Mouse (Mus musculus) mesoderm, embryonic 11.5 days (tissue): Measurements from ENCODE around the gene Casp7.
"Not testable (repeated sequence)": the region's sequence is repeated elsewhere in the genome, so short reads cannot be mapped to it uniquely, and the experiment has no call there.

Source experiments
- DNase-seq: peaks from one replicate; pipeline ENCODE4 v3.0.0-alpha.2; 2012; ENCODE audit warnings: low read depth, low spot score

The Casp7 gene

DNA sequence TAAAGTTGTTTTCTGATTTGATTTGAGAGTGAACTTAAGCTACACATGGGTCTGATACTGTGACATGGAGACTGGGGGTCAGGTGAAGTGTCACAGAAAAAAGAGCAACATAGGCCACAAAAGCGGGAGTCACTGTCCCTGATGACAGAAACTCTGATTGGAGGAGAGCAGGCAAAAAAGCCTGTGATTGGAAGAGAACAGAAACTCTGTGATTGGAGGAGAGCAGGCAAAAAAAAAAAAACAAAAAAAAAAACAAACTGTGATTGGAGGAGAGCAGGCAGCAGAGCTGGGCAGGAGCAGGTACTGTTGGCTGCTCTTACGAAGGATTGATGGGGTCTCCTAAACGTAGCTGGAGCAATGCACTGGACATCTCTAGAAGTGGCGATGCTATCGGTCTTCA is 11.4 kb upstream of the Casp7 start:
- no peak for DNase-seq

DNA sequence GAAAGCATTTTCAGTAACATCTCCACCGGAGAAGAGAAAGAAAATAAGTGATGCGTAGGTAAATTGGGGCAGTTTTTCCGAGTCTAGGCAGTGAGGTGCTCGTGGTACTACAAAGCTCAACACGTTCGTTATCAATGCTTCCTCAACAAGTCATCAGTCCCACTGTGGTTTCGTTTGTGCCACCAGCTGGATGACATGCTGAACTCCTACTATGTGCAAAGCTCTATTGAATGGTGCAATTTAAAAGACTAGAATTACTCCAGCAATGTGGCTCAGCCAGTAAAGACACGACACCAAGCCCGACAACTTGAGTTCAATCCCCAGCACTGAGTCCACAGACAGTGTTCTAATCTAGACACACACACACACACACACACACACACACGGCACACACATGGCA is 10.8 kb upstream of the Casp7 start:
- no peak for DNase-seq

DNA sequence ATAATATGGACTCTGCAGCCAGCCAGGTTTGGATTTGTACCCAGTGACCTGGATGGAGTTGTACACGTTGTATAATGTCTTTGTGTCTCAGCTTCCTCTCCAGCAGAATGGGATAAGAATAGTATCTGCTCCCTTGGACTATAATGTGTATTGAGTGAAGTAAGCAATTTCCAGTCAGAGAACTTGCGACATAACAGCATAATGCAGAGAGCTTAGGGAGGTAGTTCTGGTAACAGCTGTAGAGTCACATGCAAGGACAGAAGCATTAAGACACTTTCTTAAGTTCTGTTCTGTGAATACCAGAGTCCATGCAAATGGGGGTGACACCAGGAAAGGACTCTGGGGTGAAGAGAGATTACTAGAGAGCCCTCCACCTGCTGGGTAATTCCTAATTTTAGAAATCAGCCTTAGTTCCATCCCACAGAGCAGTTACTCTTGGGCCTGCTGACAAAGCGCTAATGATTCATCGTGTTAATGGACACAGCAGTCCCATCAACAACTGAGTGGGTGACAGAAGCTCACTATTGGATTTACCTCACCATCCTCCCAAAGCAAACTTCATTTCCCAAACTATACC is 9.1 kb upstream of the Casp7 start:
- DNase-seq: no peak

DNA sequence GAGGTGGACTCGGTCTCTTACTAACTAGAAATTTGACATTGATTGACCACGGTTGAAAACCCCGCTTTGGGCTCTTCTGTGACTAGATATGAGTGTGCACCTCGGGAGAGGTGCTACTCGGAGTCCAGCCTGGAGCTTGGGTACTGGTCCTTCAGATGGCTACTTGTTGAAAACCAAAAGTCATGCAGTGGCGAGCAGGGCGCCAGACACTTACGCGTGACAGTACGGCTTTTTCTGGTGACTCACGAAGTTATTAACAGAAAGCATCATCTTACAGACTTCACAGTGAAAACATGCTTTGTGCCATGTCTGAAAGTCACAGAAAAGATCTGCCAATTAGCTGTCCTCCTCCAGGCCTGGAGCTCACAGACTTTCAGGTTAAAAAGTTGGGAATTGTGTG is 7.8 kb upstream of the Casp7 start:
- no peak for DNase-seq

DNA sequence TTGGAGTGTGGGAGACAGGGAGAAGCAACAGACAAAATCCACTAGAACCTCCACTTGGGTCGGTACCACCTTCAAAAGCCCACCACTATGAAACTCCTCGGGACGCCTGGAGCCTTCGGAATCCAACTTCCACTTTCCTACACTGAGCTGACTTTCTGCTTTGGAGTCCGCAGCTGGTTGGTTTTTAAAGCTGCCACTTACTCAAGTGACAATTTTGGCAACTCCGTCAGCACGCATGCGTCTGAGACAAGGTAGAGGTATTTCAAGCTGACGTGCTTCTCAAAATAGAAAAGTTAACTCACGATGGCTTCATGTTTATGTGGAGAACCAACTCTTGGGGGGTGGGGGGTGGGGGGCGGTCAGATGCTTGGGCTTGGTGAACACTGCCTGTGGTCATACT is 7.0 kb upstream of the Casp7 start, which contains the start of gene Nrap:
Gene Nrap, minus strand, starts transcription at position 159 of the 400 bp plus-strand sequence.
- DNase-seq: no peak

DNA sequence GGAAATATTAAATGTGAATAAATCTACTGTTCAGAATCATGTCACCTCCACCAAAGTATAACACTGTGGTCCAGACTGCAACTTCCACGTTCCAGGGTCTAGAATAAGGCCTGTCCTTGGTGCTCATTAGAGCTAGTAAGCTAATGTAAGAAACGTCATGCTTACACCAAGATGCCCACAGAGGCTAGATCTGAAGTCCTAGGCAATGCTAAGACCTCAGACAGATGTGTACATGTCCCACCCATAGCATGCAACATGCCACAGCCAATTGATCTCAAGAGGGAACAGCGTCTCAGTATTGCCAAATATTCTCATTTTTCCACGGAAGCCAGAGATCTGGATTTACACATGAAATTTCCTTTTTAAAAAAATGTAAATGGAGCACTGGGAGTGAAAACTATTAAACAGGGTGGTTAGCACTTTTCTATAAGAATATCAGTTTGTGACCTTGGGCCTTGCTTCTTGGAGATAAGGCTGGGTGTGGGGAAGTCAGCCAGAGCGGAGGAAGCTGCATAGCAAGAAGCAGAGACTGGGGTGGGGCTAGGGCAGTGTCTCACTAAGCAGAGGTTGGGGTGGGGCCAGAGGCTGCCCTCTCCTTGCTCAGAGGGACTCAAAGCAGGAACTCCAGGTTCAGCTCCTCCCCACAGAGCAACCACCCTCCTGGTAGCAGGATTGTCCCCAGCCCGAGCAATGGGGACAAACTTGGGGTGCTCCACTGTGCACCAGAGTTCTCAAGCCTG is 5.5 kb upstream of the Casp7 start:
- no peak for DNase-seq

DNA sequence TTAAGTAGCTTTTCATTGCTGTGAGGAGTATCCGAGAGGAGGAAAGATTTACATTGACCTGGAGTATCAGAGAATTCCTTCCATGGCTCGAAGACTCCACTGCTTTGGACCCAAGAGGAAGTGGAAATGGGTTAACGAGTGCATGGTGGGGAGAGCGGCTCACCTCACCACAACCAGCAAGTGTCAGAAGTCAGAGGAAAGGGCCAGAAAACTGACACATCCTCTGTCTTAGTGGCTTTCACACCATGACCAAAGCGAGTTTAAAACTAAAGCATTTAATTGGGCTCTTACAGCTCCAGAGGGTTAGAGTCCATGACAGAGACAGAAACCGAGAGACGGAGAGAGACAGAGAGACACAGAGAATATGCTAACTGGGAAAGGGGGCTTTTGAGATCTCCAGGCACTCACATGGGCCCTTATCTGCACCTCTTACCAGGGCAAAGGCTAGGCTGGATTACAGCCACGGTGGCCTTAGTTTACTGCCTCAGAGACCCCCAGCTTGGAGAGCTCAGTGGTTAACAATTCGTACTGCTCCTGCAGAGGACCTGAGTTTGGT is 3.5 kb upstream of the Casp7 start:
- no peak for DNase-seq

DNA sequence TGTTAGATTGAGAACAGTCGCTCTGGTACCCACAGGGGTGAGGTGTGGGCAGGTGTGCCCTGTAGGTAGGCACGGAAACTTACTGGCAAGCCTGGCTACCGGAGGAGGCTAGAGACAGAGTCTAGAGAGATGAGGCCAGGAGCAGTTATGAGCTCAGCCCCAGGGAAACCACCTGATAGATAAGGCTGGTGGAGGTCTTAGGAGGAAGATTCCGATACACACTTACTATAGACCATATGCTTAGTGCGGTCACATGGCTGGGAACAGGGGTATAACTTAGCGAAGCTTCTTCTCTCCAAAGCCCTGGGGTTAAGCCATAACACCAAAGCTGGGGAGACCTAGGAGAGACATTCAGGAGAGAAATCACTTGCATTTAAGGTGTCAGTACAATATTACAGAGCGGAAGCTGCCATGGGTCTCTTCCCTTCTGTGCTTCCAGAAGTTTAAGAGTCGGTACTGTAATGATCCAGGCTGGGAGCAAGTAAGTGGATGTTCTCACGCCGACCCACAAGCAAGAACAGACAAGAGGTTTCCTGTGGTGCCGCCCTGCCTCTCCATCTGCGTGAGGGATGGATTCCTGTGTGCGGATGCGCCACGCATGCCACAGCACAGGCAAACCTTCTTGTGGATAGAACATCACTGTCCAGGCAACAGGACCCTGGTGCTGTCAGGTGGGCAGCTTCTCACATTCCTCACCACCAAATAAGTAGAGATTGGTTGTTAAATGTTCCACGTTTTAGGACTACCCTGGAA is 1.6 kb upstream of the Casp7 start:
- DNase-seq: no peak

DNA sequence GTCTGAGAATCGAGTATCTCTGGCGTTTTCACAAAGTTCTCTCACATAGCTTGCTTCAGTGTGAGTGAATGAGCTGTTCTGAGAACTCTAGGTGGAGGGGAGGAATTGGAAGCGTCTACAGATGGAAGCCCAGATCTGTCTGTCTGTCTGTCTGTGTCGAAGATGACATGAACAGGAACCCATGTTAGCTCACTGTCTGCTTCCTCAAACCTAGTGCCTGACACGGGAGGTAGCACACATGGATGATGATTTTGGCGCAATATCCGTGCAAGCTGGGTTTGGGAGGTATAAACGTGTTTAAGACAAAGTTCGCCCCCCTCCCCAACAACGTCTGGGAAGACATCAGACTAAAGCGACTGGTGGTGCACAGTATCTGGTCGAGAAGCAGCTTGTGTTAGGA is 702 bp upstream of the Casp7 start:
- DNase-seq: no peak

DNA sequence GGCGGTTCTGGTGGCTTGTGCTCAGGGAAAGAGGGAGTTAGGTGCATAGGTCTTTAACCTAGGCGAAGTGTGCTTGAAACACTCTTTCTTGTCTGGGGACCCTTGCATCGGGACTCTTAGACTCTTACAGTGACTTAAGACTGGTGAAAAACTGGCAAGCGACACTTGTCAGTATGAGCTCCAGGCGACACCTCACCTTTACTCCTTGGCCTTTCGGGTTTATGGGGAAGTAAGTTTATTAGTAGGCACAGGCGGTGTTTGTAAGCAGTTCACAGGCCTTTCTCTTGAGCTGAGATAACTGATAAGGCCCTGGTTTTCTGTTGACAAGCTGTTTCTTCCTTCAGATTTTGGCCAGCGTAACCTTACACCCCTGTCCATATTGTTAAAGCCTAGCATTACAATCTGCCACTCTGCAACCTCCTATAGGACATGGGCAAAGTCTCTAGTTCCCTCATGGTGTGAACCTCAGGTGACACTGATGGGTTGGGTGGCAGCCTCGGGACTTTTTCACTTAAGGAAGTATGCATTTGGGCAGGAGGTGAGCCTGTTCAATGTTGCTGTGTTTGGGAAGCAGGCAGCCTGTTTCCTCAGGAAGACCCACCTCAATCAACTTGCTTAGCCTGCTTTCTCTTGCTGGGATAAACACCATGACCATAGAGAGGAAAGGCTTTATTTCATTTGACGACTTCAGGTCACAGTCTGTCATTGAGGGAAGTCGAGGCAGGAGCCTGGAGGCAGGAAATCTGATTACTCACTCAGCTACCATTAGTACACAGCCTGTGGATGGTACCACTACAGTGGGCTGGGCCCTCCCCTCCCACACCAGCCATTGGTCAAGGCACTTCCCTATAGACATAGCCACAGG is 966 bp downstream of the Casp7 start:
- DNase-seq: no peak

DNA sequence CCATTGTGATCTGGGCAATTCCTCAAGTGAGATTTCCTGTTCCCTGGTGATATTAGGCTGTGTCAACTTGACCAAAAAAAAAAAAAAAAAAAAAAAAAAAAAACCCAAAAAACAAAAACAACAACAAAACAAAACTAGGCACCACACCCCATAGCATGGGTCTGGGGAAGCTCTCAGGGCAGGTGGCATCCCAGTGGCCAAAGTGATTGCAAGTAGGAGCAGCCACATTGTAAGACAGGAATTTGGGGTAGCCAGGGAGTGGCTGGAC is 1.5 kb downstream of the Casp7 start:
- DNase-seq: no peak

DNA sequence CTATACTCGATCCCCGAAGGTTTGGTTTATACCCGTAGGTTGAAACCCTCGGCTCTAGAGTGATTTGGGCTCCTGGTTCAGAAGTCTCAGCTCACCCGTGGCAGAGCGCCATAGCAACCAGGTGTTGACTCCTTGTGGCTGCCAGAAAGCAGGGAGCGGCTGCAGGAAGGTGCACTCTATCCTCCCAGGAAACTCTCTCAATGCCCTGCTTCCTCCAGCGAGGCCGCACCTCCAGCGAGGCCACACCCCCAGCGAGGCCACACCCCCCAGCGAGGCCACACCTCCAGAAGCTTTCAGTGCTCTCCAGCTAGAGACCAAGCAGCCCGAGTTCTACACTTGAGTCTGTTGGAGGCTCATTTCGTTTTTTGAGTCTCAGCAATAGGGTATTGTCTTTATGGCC is 3.3 kb downstream of the Casp7 start:
- DNase-seq: no peak

DNA sequence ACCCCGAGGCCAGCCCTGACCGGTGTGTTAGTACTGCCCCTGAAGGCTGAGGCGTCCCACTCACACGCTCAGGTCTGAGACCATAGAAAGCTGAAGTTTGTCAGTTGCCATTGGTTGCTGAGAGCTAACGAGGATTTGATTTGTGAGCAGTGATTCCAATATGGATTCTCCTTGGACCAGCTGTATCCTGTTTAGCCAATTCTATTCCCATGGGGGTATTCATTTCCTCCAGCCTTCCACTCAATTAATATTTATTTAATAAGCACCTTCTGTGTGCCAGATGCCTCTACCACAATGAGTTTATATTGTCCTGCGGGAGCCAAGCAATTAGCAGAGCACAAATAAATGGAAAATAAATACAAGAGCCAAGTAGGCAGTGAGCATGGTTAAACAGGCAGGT is 4.9 kb downstream of the Casp7 start:
- peak; percentile 28 for DNase-seq

DNA sequence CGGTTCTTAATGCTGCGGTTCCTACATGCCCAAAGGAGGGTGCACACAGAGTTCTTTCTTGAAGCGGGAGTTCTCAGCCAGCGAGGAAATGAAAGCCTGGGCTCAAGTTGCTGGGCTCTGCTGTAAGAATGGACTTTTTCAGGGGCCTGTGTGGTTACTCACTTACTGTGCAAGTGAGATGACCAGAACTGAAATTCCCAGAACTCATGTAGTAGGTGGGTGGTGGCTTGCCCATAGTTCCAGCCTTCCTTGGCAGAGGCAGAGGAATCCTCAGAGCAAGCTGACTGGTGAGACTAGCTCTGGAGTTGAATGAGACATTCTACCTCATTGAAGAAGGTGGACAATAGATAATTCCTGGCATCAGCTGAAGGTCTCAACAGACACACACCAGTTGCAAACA is 8.9 kb downstream of the Casp7 start:
- DNase-seq: no peak

DNA sequence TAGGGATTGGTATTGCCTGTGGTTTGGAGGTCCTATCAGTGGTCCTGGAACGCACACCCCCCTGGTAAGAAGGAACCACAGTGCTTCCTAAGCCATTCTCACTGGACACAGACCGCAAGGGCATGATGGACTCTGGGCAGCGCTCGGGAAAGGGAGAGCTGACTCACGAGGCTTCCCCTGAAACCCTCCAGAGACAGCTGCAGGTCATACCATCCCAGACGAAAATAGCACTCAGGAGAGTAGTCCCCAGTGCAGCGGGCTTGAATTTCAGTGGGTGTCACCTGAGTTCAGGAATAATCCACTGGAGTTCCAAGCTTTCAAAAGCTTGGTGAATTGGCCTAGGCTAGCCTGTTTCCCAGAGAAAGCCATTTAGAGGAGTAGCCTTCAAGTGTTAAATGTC is 9.7 kb downstream of the Casp7 start:
- DNase-seq: no peak

DNA sequence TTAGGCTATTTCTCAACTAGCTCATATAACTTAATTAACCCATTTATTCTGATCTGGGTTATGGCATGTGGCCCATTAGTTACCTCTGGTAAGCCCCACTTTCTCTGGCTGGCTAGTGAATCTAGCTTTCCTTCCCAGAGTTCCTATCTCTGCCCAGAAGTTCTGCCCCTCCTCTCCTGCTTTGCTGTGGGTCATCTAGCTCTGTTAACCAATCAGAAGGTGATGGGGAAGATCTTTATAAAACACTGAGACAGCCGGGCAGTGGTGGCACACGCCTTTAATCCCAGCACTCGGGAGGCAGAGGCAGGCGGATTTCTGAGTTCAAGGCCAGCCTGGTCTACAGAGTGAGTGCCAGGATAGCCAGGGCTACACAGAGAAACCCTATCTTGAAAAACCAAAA is 13.0 kb downstream of the Casp7 start:
- DNase-seq: not testable (repeated sequence)

DNA sequence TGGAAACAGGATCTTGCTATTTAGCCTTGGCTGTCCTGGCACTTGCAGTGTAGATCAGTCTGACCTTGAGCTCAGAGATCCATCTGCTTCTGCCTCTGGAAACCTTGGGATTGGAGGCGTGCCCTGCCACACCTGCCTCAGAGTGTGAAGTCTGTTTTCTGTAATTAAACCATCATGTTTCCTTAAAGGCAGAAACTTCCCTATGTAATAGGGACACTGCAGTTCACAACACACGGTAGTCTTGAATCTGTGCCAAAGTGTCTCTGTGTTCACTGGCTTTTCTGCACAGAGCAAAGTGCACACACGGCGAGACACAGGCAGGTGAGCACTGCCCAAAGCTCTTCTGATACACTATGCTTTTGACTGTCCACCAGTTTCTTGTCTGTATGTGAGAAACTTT is 21.5 kb downstream of the Casp7 start:
- no peak for DNase-seq

DNA sequence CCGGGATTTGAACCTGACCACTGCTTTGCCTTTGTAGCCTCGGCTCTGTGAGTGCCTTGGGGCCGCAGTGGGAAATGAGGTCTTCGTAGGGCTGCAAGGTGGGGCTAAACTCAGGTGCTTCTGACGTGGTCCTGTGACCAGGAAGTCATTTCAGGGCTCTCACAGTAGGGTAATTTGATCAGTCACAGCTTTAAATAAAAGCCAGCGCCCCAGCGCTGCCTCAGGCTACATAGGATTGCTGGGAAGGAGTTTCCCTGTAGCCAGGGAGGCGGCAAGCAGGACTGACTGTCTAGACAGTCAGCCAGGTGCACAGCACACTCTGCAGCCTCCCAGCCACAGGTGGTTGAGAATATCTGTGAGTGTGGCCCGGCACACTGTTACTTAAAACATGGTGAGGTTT is 22.5 kb downstream of the Casp7 start:
- no peak for DNase-seq

DNA sequence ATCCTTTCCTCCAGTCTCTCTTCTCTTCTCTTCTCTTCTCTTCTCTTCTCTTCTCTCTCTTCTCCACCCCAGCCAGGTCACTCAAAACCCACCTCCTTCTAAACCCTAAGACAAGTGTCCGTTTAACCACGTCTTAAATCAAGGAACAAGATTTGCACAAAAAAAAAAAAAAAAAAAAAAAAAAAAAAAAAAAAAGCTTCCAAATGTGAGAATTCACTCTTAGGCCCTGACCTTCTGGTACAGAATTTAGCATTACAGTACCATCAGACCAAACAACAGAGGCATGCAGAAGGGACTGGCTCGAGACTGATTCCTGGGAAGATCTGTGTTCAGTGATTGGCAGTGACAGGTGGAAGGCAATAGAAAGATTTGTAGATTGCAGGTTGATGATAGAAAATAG is 23.4 kb downstream of the Casp7 start:
- DNase-seq: no peak

DNA sequence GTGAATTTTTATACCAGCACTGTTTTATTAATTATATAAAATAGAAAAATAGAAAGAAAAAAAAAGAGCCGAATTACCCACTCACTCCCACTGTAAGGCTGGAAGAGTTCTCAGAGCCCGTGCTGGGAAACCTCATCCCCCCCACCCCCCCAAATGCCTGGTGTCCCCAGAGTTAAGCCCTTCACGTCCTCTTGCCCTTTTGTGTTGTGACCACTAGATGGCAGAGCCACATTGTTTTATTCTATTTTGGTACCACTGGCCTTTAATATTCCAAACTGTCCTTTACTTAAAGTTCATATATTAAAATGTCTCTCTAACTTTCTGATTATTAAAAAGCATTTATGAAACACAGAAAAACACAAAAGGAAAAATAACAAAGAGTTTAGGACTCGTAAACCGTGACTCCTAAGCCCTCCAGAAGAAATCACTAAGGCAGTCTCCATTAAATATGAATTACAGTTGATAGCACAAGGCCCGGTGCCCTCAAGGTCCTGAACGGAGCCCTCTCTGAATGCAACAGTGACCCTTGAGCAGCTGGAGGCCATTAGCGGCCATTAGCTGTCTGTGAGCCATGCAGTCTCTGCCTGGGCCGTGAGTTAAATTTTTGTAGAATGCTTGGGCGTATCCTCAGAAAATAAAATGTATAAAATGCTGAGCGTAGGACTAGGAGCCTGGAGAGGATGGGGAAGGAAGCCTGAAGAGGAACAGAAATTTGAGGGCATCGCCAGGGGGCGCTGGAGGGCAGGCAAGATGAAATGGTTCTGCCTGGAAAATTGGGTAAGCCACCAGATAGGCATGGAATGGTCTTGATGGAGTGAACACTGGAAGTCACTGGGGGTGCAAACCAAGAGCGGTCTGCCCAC is 25.8 kb downstream of the Casp7 start:
- DNase-seq: peak; percentile 84

DNA sequence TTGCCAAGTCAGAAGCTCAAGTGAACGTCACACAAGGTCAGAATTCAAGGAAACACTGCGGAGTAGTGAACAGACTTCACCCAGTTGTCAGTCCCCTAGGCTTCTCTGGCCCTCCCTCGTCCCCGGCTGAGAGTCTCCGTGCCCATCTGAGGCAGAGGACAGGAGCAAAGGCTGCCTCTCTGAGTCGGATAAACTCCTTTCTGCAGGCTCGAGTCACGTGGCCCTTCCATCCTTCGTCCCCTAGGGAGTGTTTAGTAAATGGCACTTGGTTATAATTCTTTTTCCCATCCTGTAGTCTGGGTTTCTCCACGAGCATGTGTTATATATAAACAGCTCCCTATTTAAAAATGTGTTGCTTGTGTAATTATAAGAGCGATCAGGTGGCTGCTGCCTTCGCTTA is 26.4 kb downstream of the Casp7 start:
- DNase-seq: no peak
